Mouse (Mus musculus) central nervous system, embryonic 18 days (tissue): ENCODE data around the gene Hkdc1. TPM values are rescaled to one million over a fixed set of nuclear protein-coding genes. Genes with fewer than 3 reads are reported as not detected.

Experiments
- polyA plus RNA-seq: library from polyadenylated mRNA; depleted of rRNA; stranded (reverse); fragments of >200 nt; gene quantifications from 2 replicates; pipeline ENCODE4 v1.2.3, GENCODE M21; 2012; rRNA removed

Gene Hkdc1
- 0.35 and 0.41 TPM in 2 replicates for polyA plus RNA-seq

DNA sequence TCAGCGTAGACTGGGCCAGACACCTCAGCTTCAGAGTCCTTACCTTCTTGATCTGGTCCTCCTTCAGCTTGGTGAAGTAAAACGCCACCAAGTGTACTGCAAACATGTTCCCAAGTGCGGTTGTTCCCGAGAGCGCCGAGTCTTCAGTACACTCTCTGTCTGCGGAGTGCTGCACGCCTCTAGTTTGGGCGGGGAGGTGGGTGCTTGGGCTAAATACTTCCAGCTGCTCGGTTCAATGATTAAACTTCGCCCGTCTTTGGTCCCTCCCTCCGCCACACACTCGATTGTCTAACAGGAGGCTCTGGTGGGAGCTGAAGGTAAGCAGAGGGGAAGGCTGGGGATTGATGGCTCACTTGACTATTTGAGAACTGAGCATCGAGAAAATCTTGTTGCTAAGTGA, at the start of gene Hkdc1:
TSS of gene Hkdc1 (minus strand) at position 237 of the 400 bp plus-strand sequence.

DNA sequence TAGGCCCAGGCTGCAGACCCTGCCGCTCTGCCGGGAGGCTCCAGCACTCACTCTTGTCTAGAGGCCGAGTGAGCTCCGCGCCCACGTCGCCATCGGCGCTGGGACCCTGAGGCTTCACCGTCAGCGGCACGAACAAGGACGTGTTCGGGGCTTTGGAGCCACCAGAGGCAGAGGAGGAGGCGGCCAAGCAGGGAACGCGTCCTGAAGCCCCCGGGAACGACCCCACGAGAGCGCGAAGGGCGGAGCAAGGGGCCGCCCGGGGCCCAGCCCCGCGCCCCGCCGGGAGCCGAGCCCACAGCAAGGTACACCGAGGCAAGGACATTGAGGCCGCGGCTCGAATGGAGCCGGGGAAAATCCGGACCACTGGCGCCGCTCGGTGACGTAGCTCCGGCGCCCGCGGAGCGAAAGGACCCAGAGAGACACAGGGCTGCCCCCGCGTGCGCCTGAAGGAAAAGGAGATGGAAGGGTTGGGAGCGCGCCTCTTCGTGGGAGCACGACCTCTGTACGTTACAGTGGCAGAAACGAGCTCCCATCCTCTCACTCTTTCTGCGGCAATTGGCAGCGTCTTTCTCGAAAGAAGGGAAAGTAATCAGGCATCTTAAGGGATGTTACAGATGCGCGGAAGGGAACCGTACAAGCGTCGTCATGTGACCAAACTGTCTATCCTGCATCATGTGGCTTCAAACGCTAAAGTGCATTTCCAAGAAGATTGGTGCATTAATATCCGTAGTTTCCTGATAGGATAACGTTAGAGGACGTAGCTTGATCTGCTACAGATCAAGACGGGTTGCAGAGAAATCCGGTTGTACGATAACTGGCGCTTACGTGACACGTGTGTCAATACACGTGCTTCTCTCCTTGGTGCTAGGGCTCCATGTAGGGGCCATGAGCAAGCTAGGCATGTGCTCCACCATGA, 27.3 kb upstream of the Hkdc1 start, which contains the start of the genes 4930507D05Rik and Supv3l1:
TSS of gene 4930507D05Rik (plus strand) at position 126 of the 916 bp plus-strand sequence.
TSS of gene Supv3l1 (minus strand) at position 375 of the 916 bp plus-strand sequence.

DNA sequence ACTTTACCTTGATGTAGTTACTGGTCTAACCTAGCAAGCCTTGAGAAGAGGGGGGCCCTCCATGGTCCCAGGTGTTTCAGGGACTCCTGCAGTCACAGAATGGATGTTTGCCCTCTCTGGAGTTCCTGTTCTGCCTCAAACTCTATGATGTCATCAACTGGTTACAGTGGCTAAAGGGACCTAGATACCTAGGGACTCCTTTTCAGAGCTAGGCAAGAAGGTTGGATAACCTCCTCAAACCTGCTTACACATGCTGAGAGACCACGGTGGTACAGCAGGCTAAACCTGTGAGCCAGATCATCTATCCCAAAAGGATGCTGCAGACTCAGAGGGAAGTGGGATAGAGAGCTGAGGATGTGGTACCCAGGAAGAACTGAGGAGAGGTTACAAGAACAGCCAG, 42.5 kb downstream of the Hkdc1 start, which contains the start of gene Hk1:
TSS of gene Hk1 (minus strand) at position 101 of the 400 bp plus-strand sequence.

Other genes starting within 250 kb of the Hkdc1 start
- gene Tspan15, start 191.2 kb downstream of the Hkdc1 start, polyA plus RNA-seq: 10.6 and 13.1 TPM in 2 replicates
- gene Tacr2, start 170.1 kb downstream of the Hkdc1 start, polyA plus RNA-seq: 0.05 TPM in 1 of 2 replicates, not detected in the other
- gene Hk1, start 42.6 kb downstream of the Hkdc1 start, polyA plus RNA-seq: 105 and 118 TPM in 2 replicates
- gene 4930507D05Rik, start 27.0 kb upstream of the Hkdc1 start, polyA plus RNA-seq: 1.1 and 1.4 TPM in 2 replicates
- gene Supv3l1, start 27.2 kb upstream of the Hkdc1 start, polyA plus RNA-seq: 27.2 and 28.7 TPM in 2 replicates
- 28.3 and 30.0 TPM in 2 replicates for gene Vps26a, start 64.3 kb upstream of the Hkdc1 start, polyA plus RNA-seq
- gene Srgn, start 105.0 kb upstream of the Hkdc1 start, polyA plus RNA-seq: 5.4 and 5.6 TPM in 2 replicates
- gene Kif1bp, start 156.0 kb upstream of the Hkdc1 start, polyA plus RNA-seq: 67.4 and 68.3 TPM in 2 replicates
- gene Ddx21, start 179.8 kb upstream of the Hkdc1 start, polyA plus RNA-seq: 36.4 and 38.5 TPM in 2 replicates
- gene Ddx50, start 228.7 kb upstream of the Hkdc1 start, polyA plus RNA-seq: 73.4 and 75.4 TPM in 2 replicates